Mouse (Mus musculus) neural tube, embryonic 13.5 days (tissue): ENCODE data around the gene Upk3b. TPM values are rescaled to one million over a fixed set of nuclear protein-coding genes. Genes with fewer than 3 reads are reported as not detected.
"Not testable (repeated sequence)": the region's sequence is repeated elsewhere in the genome, so short reads cannot be mapped to it uniquely, and the experiment has no call there.

Experiments used
- ATAC-seq: fragments of 200-750 bp; cut with Nextera tagmentation; 2 replicates; pipeline ENCODE4 v1.8.0; 2017; ENCODE audit warnings: low read depth, mild to moderate bottlenecking, moderate TSS enrichment, moderate library complexity
- H3K27ac ChIP-seq: fragments of 300-500 bp; sonication (generic); replicated peaks from 2 replicates; pipeline ENCODE4 v1.5.1; 2015; ENCODE audit warnings: moderate library complexity, mild to moderate bottlenecking, inconsistent platforms
- H3K27me3 ChIP-seq: fragments of 300-500 bp; sonication (generic); 2 replicates; pipeline ENCODE4 v1.6.1; 2015; ENCODE audit warnings: mild to moderate bottlenecking, inconsistent platforms
- H3K36me3 ChIP-seq: fragments of 300-500 bp; sonication (generic); 2 replicates; pipeline ENCODE4 v1.6.1; 2015; ENCODE audit warnings: mild to moderate bottlenecking, inconsistent platforms
- H3K4me1 ChIP-seq: fragments of 300-500 bp; sonication (generic); replicated peaks from 2 replicates; pipeline ENCODE4 v1.6.1; 2015; ENCODE audit warnings: inconsistent platforms
- H3K4me2 ChIP-seq: fragments of 300-500 bp; sonication (generic); 2 replicates; pipeline ENCODE4 v1.6.1; 2015; ENCODE audit warnings: inconsistent platforms, mild to moderate bottlenecking, moderate library complexity
- H3K4me3 ChIP-seq: fragments of 300-500 bp; sonication (generic); 2 replicates; pipeline ENCODE4 v1.5.1; 2015; ENCODE audit warnings: mild to moderate bottlenecking, inconsistent platforms
- H3K9ac ChIP-seq: fragments of 300-500 bp; sonication (generic); 2 replicates; pipeline ENCODE4 v1.6.1; 2015; ENCODE audit warnings: moderate library complexity, mild to moderate bottlenecking, inconsistent platforms
- H3K9me3 ChIP-seq: fragments of 300-500 bp; sonication (generic); 2 replicates; pipeline ENCODE4 v1.6.1; 2016; ENCODE audit warnings: inconsistent platforms
- WGBS: fragments of 180-500 bp; shearing (Covaris S2); methylation state at CpG from one replicate; pipeline ENCODE4 v1.1.7; 2015; 5-methylcytosine and 5-hydroxymethylcytosine counted together
- polyA plus RNA-seq: library from polyadenylated mRNA; unstranded; fragments of >200 nt; fragmentation: Nextera tagmentation; extraction: Ambion mirVana; gene quantifications from 2 replicates; pipeline ENCODE4 v1.2.1, GENCODE M21; 2015

Gene Upk3b
- polyA plus RNA-seq, 1 experiment from 2014 or later: 0.20 TPM

DNA sequence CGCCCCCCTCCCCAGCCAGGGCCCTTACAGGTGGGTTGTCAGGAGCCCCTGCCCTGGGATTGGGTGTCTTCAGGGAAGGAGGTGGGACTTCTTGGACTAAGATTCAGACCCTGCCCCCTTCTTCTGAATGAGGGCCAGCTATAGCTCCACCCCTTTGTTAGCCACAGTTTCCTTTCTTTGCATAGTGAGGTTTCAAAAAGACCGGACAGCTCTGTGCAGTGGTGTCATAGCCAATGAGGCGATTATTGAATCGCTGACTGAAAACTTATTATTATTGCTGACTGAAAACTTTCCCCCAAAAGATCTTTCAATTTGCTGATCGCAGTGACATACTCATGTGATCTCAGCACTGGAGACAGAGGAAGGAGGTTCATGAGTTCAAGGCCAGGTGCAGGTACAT, 1.9 kb downstream of the Upk3b start:
- H3K27me3 ChIP-seq: no peaks in the 10 kb centered on the region
- 43% methylated on average over 5 of the region's 5 CpGs for WGBS
- H3K4me1 ChIP-seq: no peaks in the 10 kb centered on the region
- H3K36me3 ChIP-seq: no peaks in the 10 kb centered on the region
- no peak overlapping the region for H3K4me3 ChIP-seq
- no peak; the same call in 1 of the 2 replicates for ATAC-seq
- H3K9ac ChIP-seq: no peak overlapping the region
- H3K4me2 ChIP-seq: 0 out of 2 replicates have a peak overlapping the region, but pooled peaks have one; percentile 20
- H3K27ac ChIP-seq: no peak overlapping the region
- H3K9me3 ChIP-seq: no peaks in the 10 kb centered on the region

DNA sequence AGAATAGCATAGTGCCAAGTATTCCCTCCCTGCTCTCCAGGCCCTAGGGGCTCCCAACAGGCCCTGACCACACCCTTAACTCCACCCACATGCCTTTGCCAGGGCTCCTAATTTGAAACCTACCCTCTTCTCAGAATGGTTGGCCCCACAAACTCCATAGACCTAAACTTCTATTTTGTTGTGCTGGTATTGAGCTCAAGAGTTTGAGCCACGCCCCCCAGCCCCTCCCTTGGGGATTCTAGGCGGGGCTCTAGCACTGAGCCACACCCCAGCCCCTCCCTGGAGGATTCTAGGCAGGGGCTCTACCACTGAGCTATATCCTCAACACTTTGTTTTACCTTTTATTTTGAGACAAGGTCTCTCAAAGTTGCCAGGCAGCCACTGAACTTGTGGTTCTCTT, 3.0 kb downstream of the Upk3b start:
- H3K4me1 ChIP-seq: no peaks in the 10 kb centered on the region
- no peak for ATAC-seq
- H3K4me2 ChIP-seq: no peak overlapping the region
- H3K27ac ChIP-seq: no peak overlapping the region
- H3K27me3 ChIP-seq: no peaks in the 10 kb centered on the region
- no peaks in the 10 kb centered on the region for H3K36me3 ChIP-seq
- no peak overlapping the region for H3K4me3 ChIP-seq
- no peak overlapping the region for H3K9ac ChIP-seq
- H3K9me3 ChIP-seq: no peaks in the 10 kb centered on the region
- 31% methylated on average over 2 of the region's 2 CpGs for WGBS

DNA sequence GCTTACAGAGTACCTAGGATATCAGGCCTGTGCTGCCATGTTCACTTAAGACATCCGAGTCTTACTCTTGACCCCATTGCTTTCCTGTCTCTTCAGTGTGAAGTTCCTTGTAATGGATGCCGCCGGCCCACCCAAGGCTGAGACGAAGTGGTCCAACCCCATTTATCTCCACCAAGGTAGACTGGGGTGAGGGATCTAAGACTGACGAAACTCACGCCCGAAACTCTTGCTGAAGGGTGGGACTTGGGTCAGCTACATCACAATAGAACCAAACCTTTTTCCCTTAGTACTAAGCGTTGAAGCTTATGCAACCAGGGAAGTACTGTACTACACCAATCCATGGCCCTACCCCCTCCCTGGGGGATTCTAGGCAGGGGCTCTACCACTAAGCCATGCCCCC, 3.4 kb downstream of the Upk3b start:
- H3K9me3 ChIP-seq: no peaks in the 10 kb centered on the region
- H3K9ac ChIP-seq: no peak overlapping the region
- no peaks in the 10 kb centered on the region for H3K36me3 ChIP-seq
- no peaks in the 10 kb centered on the region for H3K4me1 ChIP-seq
- H3K4me2 ChIP-seq: no peak overlapping the region
- no peak overlapping the region for H3K4me3 ChIP-seq
- no peak for ATAC-seq
- no peaks in the 10 kb centered on the region for H3K27me3 ChIP-seq
- 92% methylated on average over 8 of the region's 8 CpGs for WGBS
- H3K27ac ChIP-seq: no peak overlapping the region

DNA sequence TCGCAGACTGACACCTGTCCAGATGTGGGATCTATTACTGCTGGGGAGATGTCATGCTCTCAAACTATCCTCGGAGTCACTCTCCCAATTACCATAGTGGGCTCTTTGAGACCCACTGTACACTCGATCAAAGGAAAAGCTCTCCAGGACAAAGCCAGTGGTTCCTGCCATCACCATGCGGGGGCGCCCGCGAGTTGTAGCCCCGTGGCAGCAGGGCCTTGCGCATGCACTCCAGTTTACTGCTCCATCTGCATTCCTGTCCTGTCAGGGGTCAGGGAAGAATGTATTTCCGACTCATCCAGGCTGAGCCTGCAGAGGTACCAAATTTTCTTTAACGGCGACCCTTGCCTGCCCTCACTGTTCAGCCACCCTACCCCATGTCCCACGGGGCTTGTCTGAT, 6.6 kb downstream of the Upk3b start:
- H3K4me2 ChIP-seq: no peak overlapping the region
- no peak overlapping the region for H3K27ac ChIP-seq
- 73% methylated on average over 13 of the region's 13 CpGs for WGBS
- H3K9me3 ChIP-seq: no peaks in the 10 kb centered on the region
- ATAC-seq: no peak
- H3K9ac ChIP-seq: no peak overlapping the region
- H3K4me1 ChIP-seq: no peaks in the 10 kb centered on the region
- no peaks in the 10 kb centered on the region for H3K36me3 ChIP-seq
- no peaks in the 10 kb centered on the region for H3K27me3 ChIP-seq
- H3K4me3 ChIP-seq: no peak overlapping the region

DNA sequence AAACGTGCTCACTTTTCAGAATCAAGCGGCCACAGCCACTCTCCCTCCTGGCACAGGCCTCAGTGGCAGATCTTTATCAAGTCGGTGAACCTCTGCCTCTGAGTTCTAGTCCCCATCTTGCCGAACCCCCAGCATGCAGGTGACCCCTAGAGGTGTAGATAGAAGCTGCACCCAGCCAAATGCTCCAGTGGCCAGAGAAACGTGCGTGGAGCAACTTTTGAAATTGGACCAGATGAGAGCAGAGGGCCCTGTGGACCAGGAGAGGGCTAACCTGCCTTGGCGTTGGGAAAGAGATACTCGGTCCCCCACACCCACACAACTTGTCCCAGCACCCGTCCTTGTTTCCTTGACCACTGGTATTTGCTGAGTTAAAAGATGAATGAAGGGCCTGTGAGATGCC, 7.1 kb downstream of the Upk3b start:
- no peaks in the 10 kb centered on the region for H3K27me3 ChIP-seq
- H3K4me2 ChIP-seq: no peak overlapping the region
- no peaks in the 10 kb centered on the region for H3K4me1 ChIP-seq
- no peak overlapping the region for H3K27ac ChIP-seq
- H3K4me3 ChIP-seq: no peak overlapping the region
- H3K9ac ChIP-seq: no peak overlapping the region
- H3K36me3 ChIP-seq: no peaks in the 10 kb centered on the region
- ATAC-seq: no peak
- no peaks in the 10 kb centered on the region for H3K9me3 ChIP-seq
- WGBS: 49% methylated on average over 9 of the region's 9 CpGs

DNA sequence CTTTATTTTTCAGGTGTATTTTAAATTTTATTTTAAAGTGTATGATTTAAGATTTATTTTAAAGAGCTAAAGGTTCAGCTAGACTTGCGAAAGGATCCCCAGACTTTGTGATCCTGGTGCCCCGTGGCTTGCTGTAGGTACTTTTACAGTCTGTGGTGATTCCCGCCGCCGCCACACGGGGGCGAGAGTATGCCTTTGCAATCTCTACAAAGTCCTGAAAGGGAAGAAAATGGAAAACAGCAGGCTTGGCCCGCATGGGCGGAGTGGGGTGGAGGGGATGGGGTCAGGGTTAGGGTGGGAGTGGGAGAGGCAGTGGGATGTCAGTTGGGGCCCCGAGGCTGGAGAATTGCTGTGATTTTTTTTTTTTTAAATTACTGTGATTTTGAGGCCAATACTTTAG, 7.7 kb downstream of the Upk3b start:
- WGBS: 3% methylated on average over 10 of the region's 10 CpGs
- peak; percentile 60; the same call in 1 of the 2 replicates for ATAC-seq
- Histone ChIP-seq H3K9ac (no peak overlapping the region), H3K4me2 (no peak overlapping the region), H3K4me3 (no peak overlapping the region), H3K27ac (no peak overlapping the region), H3K4me1 (peaks cover under 1% of the 10 kb centered on the region; the same call in 1 of the 2 replicates), H3K27me3 (no peaks in the 10 kb centered on the region), H3K9me3 (no peaks in the 10 kb centered on the region), H3K36me3 (no peaks in the 10 kb centered on the region)

DNA sequence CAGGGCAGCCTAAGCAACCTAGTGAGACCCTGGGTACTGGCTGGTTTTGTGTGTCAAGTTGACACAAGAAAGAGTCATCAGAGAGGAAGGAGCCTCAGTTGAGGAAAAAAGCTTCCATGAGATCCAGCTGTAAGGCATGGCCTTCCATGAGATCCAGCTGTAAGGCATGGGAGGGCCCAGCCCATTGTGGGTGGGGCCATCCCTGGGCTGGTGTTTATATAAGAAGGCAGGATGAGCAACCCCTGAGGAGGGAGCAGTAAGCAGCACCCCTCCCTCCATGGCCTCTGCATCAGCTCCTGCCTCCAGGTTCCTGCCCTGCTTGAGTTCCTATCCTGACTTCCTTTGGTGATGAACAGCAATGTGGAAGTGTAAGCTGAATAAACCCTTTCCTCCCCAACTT, 10.2 kb downstream of the Upk3b start:
- H3K4me3 ChIP-seq, ATAC-seq, H3K9ac ChIP-seq, H3K4me2 ChIP-seq, H3K27ac ChIP-seq, H3K36me3 ChIP-seq, H3K9me3 ChIP-seq, H3K27me3 ChIP-seq: not testable (repeated sequence)
- peaks cover 14% of the 10 kb centered on the region for H3K4me1 ChIP-seq

DNA sequence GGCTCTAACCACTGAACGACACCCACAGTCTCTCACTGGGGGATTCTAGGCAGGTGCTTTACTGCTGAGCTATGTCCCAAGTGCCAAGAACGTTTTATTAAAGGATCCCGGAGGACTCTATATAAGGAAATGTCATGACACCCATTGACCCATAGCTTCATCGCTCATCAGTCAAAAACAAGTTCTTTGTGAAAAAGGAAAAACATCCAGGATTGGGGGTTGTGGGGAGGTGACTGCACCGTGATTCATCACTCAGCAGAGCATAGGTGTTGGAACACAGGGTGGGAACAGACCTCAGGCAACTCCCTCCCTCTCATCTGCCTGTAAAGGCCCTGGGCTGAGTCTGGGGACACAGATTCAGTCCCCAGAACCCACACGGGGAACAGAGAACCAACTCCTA, 11.6 kb downstream of the Upk3b start:
- H3K4me3 ChIP-seq: no peak overlapping the region
- no peaks in the 10 kb centered on the region for H3K27me3 ChIP-seq
- no peaks in the 10 kb centered on the region for H3K36me3 ChIP-seq
- H3K4me2 ChIP-seq: no peak overlapping the region
- H3K9ac ChIP-seq: no peak overlapping the region
- no peak for ATAC-seq
- no peak overlapping the region for H3K27ac ChIP-seq
- H3K4me1 ChIP-seq: peaks cover 14% of the 10 kb centered on the region
- no peaks in the 10 kb centered on the region for H3K9me3 ChIP-seq
- 49% methylated on average over 6 of the region's 6 CpGs for WGBS

DNA sequence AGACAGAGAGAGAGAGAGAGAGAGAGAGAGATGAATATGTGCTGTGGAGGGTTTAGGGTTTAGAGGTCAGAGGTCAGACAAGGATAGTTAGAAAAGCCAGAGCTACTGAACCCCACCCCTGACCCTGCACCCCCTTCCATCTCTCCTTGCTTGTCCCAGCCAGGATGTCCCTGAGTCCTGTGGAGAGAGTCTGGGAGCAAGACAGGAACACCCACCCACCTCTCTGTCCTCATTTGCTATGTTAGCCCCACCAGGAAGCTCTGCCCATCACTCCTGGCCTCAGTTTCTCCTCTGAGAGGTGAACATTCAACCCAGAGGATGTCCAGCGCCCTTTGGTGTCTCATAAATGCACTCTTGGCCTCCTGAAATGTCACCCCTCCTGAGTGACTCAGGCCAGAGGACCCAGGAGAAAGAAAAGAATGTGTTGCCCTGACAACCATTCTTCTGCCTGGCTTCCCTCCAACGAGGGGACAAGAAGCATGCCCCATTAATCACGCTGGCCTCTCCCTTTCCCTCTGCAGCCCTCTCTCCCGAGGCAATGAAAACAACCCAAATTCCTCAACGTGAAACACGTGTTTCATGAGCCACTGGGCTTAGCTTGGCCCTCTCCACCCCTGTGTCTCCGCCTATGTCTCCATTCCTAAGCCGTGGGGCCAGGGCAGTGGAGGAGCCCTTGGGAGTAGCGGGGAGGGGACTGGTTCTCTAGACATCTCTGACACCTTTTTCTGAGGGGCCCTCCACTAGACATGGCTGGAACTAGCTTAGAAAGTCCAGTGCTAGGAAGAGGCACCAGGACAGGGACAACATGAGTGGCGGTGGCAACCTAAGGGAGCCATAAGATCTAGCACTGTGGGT, 13.2 kb downstream of the Upk3b start:
- Histone ChIP-seq H3K36me3 (no peaks in the 10 kb centered on the region), H3K4me3 (no peak overlapping the region), H3K9ac (no peak overlapping the region), H3K9me3 (no peaks in the 10 kb centered on the region), H3K27ac (peak overlapping the region; percentile 76), H3K4me2 (0 out of 2 replicates have a peak overlapping the region, but pooled peaks have one; percentile 9), H3K4me1 (peaks cover 14% of the 10 kb centered on the region), H3K27me3 (no peaks in the 10 kb centered on the region)
- 5% methylated on average over 10 of the region's 10 CpGs for WGBS
- peak; percentile 89 for ATAC-seq

DNA sequence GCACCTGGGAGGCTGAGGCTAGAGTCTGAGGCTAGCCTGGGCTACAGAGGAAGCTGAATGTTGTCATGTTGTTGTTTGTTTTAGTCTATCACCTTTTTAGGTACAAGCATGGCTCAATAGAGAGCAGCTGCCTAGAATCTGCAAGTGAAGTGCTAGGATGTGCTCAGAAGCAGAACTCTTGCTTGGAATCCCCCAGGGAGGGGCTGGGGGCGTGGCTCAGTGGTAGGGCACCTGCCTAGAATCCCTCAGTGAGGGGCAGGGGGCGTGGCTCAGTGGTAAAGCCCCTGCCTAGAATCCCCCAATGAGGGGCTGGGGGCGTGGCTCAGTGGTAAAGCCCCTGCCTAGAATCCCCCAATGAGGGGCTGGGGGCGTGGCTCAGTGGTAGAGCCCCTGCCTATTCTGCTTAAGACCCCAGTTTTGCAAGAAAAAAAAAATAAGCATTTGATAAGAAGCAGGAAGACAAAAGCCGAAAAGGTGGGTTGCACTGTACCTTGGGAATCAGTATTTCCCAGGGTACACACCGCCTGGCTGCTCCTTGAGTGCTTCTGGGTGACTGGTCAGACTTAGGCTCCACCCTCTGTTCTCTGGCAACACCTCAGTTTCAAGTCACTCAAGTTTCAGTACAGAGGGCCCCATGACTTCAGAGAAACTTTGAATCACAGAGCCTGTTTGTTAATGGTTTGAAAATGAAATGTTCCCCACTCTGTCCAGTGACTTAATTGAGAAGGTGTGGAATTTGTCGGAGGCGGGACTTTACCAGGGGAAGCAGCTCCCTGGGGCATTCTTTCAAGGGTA, 14.8 kb downstream of the Upk3b start:
- Histone ChIP-seq H3K9ac (no peak overlapping the region), H3K4me1 (peaks cover 14% of the 10 kb centered on the region), H3K4me2 (no peak overlapping the region), H3K27ac (no peak overlapping the region), H3K9me3 (no peaks in the 10 kb centered on the region), H3K4me3 (no peak overlapping the region), H3K36me3 (no peaks in the 10 kb centered on the region), H3K27me3 (no peaks in the 10 kb centered on the region)
- ATAC-seq: no peak
- WGBS: 82% methylated on average over 8 of the region's 8 CpGs

DNA sequence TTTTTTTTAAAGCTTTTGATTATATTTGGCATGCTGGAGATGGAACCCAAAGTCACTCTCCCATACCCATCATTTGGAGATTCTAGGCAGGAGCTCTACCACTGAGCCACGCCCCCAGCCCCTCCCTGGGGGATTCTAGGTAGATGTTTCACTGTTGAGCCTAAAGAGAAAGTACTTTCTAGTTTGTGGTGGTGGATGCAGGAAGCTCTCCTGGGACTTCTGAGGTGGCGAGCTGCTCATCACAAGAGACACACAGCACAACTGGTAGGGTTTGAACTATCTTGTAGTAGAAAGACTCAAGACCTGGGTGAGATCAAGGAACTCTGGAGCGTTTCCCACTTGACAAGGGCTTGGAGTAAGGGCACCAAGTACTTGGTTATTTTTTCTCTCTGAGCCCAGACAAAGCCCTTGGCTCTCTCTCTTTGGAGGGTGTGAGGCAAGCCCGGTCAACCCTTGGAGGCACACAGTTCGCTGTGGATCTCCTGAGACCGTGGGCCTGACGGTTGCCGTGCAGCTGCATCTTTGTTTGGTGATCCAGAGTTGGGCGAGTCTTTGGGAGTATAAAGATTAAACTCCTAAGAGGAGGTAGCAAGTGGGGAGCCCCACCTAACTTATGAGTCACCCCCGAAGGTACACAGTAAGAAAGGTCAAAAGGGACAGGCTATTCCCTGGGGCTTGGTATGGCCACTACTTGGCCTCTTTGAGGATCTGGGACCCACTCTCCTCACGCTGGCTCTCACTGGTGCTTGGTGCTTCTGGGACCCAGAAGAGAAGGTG, 16.2 kb downstream of the Upk3b start, which contains the start of gene Upk3bl:
TSS of gene Upk3bl (plus strand) at position 192 of the 777 bp plus-strand sequence.
- peaks cover 14% of the 10 kb centered on the region for H3K4me1 ChIP-seq
- no peak for ATAC-seq
- H3K36me3 ChIP-seq: no peaks in the 10 kb centered on the region
- H3K9me3 ChIP-seq: no peaks in the 10 kb centered on the region
- no peak within 1 kb of the TSS for H3K9ac ChIP-seq
- H3K4me3 ChIP-seq: no peak within 1 kb of the TSS
- no peak within 1 kb of the TSS for H3K4me2 ChIP-seq
- no peak within 1 kb of the TSS for H3K27ac ChIP-seq
- 94% methylated on average over 11 of the region's 11 CpGs for WGBS
- H3K27me3 ChIP-seq: no peaks in the 10 kb centered on the region

DNA sequence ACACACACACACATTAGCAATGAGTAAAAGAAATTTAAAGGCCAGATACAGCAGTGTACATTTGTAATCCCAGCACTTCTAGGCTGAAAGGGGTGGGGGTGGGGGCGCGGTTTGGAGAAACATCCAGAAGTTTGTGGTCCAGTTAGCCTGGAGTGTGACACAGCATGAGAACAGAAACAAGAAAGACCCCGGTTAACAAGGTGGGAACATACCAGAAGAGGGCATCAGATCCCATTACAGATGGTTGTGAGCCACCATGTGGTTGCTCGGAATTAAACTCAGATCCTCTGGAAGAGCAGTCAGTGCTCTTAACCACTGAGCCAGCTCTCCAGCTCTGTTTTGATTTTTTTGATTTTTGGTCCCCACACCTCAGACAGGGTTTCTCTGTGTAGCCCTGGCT, 17.8 kb downstream of the Upk3b start:
- Histone ChIP-seq H3K36me3 (no peaks in the 10 kb centered on the region), H3K27me3 (no peaks in the 10 kb centered on the region), H3K9ac (no peak overlapping the region), H3K9me3 (no peaks in the 10 kb centered on the region), H3K4me3 (no peak overlapping the region), H3K4me2 (no peak overlapping the region), H3K27ac (no peak overlapping the region), H3K4me1 (peaks cover 13% of the 10 kb centered on the region)
- ATAC-seq: no peak
- 45% methylated on average over 4 of the region's 4 CpGs for WGBS
